Mouse (Mus musculus) heart, adult 2 months (tissue): ENCODE results near the gene Cuedc1.

Experiments used
- CTCF ChIP-seq: fragments of 200-600 bp; IDR thresholded peaks from 2 replicates; pipeline ENCODE4 v1.8.1; 2022; ENCODE audit warnings: antibody characterized with exemption, mild to moderate bottlenecking, moderate library complexity
- EP300 ChIP-seq: fragments of 200-500 bp; IDR thresholded peaks from 2 replicates; pipeline ENCODE4 v1.6.1; 2011; ENCODE audit warnings: low read depth, low read length, control low read depth; ENCODE audit not compliant: insufficient read depth
- POLR2A ChIP-seq: fragments of 200-500 bp; IDR thresholded peaks from 2 replicates; pipeline ENCODE4 v1.6.1; 2011; ENCODE audit warnings: mild to moderate bottlenecking, low read depth, low read length, control low read depth; ENCODE audit not compliant: insufficient read depth

DNA sequence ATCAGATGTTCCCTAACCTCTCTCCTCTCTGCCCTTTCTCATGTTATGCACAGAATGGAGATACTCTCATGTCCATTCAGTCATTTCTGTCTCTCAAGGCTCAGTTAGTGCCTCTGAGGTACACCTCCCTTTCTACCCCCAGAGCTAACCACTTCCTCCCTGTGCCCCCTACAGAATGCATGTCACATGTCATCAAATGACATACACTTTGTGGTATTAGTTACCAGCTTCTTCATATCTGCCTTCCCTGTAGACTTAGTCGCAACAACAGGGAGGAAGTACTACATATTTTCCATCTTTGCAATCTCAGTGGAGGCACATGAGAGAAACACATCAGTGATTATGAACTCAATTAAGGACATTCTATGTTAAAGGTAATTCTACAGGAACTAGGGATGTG, 5.9 kb upstream of the Cuedc1 start:
- TF ChIP-seq CTCF (no peak), EP300 (no peak), POLR2A (no peak)
